Mouse (Mus musculus): ENCODE data around the gene Rimkla. TPM values are rescaled to one million over a fixed set of nuclear protein-coding genes. Genes with fewer than 3 reads are reported as not detected.

Rimkla gene
- total RNA-seq, 2 experiments from 2014 or later: 0.59 to 1.2 TPM

GRCm38 (mm10) chr4:119472545-119472944 lies 19.9 kb downstream of the Rimkla start:
- DNase-seq (ENCODE audit: low spot score in 2 of 2): no peak

DNA sequence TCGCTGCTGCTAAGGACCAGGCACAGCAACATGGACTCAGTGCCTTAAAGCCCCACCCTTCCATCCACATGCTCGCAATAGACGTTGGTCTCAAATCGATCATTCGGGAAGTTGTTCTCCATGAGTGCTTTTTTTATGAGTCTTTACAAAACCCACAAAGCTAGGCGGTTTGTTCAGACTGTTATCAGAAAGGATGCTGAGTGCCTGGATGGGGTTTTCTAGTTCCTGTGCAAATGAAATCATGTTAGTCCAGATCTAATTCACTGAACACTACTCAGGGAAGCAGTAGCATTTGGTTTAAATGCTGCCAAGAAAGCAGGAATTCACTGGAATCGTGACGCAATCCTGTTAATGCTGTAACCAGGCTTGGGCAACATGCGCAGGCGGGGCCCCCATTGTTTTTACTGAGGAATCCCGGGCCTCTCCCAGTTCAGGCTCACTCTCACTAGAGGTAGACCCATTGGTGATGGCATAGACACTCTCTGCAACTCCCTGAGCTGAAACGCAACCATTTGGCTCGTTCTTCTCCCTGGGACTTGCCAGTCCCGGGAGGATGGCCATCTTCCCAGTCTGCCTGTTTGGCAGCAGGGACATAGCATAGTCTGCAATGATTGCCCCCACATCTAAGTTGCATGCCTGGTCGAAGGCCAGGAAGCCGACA lies 24.6 kb downstream of the Rimkla start:
- no peak for DNase-seq (ENCODE audit: low spot score in 2 of 2)

DNA sequence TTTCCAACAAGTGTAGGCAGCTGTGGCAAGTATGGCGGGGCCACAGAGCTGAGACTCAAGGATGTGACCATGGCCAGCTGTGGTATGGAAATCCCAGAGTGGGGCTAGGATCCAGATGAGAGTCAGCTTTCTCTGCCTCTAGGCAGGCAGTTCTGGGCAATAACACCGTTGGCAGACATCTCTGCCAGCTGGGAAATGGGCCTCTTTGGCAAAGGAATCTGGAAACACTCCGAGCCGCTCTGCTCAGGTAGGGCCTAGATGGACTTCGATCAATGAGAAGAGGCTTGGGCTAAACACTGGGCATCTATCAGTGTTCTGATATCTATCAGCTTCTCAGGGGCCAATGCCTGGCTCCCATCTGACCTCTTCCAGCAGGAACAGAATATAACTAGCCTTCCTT lies 26.6 kb downstream of the Rimkla start:
- DNase-seq (ENCODE audit: low spot score in 2 of 2): no peak

GRCm38 (mm10) chr4:119463756-119464419 lies 28.5 kb downstream of the Rimkla start:
- no peak for DNase-seq (ENCODE audit: low spot score in 2 of 2)

DNA sequence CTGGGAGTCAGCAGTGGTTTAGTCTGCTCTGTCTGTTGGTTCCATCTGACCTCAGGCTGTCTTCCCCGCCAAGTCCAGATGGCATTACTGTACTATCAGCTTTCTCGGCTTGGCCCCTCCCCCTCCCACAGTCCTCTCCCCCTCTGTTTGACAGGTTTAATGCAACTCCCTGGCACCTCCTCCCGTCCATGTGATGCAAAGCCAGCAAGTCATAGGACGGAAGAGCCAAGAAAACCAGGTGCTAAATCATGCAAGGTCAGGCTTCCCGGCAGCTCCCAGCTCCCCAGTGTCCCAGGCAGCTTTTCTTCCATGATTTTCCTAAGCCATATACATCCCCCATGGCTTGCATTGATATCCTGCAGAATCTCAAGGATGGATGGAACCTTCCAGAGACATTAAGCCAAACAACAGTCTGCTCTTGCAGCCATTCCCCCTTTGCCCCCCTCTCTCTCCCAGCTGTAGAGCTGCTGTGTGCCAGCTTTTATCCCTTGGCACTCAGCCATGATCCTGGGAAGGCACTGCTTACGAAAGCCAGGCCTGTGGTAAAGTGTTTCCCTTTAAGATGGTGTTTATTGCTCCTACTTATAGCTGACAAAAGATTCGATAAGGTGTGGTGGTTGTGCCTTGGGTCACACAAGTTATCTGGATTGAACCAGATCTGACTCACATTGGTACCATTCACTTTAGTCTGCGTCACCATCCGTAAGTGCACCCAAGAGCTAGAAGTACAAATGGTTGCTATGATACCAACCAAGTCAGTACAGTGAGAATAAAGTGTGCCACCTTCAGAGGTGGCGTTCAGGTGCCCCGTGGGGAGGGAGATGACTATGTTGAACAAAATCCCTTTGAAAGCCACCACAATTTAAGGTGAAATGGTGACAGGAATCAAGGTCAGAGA lies 29.3 kb downstream of the Rimkla start:
- peak; percentile 35 to 70 for DNase-seq (ENCODE audit: low spot score in 2 of 2)

GRCm38 (mm10) chr4:119462457-119462856 lies 30.0 kb downstream of the Rimkla start:
- DNase-seq (ENCODE audit: low spot score in 2 of 2): no peak

GRCm38 (mm10) chr4:119460728-119461141 lies 31.7 kb downstream of the Rimkla start:
- DNase-seq (ENCODE audit: low spot score in 2 of 2): peak in 1 of 2 experiments; percentile 57

- DNase-seq (ENCODE audit: low spot score in 2 of 2): no peak
These were observed 32.1 kb downstream of the Rimkla start for GRCm38 (mm10) chr4:119460296-119460695.

- no peak for DNase-seq (ENCODE audit: low spot score in 2 of 2)
These were observed 38.9 kb downstream of the Rimkla start for GRCm38 (mm10) chr4:119453533-119453932.

- no peak for DNase-seq (ENCODE audit: low spot score in 2 of 2)
These were observed 39.3 kb downstream of the Rimkla start for GRCm38 (mm10) chr4:119453128-119453527.

GRCm38 (mm10) chr4:119450436-119450835 lies 42.0 kb downstream of the Rimkla start:
- DNase-seq (ENCODE audit: low spot score in 2 of 2): no peak

DNA sequence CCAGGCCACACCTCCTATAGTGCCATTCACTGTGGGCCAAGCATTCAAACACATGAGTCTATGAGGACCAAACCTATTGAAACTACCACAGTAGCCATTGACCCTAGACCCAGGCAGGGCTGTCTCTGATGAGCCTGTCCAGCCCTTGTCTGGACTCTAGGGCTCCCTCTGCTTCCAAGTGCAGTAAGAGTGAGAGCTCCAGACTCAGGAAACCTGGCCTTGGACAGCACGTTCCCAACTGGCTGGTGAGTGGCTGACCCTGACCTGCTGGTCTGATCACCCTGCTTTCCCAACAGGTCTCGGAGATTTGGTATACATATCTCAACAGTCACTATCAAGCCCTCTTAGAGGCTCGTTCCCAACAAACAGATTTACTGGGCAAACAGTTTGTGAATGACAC lies 44.6 kb downstream of the Rimkla start:
- no peak for DNase-seq (ENCODE audit: low spot score in 2 of 2)

DNA sequence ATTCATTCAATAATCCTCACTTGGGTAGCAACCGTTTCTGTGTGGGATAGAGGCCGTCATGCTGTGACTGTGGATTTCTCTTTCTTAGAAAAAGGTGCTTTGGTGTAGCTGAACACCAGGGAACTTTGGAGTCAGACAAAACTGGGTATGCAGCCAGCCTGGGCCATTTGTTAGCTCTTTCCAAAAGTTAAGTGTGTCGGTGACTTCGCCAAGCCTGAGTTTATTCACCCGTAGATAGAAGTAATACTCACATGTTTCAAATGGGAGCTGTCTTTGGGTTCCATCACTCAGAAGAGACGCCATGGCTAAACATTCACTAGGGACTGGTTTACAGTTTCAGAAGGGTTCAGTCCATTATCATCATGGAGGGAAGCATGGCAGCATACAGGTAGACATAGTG lies 45.2 kb downstream of the Rimkla start:
- no peak for DNase-seq (ENCODE audit: low spot score in 2 of 2)

DNA sequence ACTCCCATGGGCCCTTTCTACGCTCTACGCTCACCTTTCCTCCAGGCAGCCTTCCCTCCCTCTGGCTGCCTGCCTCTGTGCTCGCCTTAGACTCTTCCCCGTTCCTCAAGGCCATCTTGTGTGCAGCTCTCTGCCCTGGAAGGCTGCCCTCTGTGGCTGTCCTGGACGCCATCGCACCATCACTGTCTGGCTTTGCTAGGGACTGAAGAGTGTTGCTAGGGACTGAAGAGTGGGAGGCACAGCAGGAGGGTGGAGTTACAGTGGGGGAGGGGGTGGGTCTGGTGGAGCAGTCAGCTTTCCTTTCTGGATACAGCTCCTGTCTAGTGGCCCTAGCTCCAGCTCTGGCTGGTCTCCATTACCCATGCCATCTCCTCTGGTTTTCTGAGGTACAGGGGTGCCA lies 49.9 kb downstream of the Rimkla start:
- no peak for DNase-seq (ENCODE audit: low spot score in 2 of 2)

DNA sequence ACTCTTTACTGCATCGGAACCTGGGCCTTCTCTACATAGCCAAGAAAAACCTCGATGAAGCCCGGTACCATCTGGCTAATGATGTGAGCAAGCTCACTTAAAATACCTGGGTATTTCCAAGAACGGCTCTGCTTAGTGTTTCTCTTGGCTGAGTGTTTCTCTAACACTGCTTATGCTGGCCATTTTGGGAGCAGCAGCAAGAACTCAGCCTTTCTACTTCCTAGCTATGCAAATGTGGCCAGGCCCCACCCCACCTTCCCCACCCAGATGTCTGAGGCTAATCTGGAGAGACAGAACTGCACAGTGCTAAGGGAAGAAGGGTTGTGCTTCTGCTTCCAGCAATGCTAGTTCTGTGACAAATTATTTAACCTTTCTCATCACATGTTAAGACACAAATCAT lies 50.6 kb downstream of the Rimkla start:
- DNase-seq (ENCODE audit: low spot score in 2 of 2): no peak

- DNase-seq (ENCODE audit: low spot score in 2 of 2): no peak
These were observed 54.5 kb downstream of the Rimkla start for GRCm38 (mm10) chr4:119437936-119438335.

GRCm38 (mm10) chr4:119430678-119431077 lies 61.8 kb downstream of the Rimkla start:
- peak in 1 of 2 experiments; percentile 18 for DNase-seq (ENCODE audit: low spot score in 2 of 2)

DNA sequence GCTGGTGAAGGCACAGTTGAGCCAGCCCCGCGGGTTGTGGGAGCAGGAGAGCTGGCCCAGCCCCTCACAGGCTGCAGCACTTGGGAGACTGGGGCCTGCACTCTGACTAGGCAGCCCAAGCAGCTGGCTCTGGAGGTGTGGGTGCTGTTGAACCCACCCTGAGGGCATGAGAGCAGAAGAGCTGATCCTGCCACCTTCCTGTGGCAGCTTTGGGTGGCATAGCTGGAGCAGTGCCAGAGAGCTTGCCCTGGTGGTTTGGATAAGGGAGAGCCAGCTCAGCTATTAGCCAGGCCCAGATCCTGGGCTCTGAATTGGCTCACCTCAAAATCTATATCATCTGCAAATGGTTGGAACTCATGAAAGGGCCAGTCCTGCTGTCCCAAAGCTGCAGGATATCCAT lies 64.7 kb downstream of the Rimkla start:
- no peak for DNase-seq (ENCODE audit: low spot score in 2 of 2)

- no peak for DNase-seq (ENCODE audit: low spot score in 2 of 2)
These were observed 66.8 kb downstream of the Rimkla start for GRCm38 (mm10) chr4:119425601-119426000.

- DNase-seq (ENCODE audit: low spot score in 2 of 2): no peak
These were observed 67.4 kb downstream of the Rimkla start for GRCm38 (mm10) chr4:119425077-119425476.

DNA sequence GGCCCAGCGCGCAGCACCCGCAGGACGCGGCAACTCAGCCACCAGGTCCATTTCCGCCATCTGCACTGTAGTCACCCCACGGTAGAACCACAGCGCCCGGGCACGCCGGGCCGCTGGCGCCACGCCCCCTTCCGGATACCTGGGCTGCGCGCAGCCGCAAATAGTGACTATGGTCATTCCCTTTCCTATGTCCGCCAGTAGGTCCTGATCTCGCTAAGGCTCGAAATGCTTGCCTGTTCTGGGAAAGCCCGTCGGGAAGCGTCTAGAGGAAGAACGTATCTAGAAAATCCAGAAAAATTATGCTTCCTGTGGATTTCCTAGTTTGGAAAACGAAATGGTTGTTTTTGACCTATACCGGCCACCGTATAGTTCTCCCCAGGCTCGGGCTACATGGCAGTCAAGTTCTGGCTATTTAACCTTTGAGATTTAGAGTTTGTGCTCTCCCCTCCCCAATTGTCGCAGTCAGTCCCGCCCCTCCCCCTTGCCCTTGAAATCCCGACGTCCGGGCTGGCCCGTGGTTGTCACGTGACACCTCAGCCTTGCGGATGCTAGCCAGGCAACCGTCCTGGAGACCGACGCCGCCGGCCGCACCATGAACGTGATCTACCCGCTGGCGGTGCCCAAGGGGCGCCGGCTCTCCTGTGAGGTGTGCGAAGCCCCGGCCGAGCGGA lies 70.0 kb downstream of the Rimkla start, which contains the start of the genes Ppcs and Zmynd12:
Ppcs (minus strand) TSS at position 127 of the 671 bp plus-strand sequence.
Zmynd12 (plus strand) TSS at position 521 of the 671 bp plus-strand sequence.
- DNase-seq (ENCODE audit: low spot score in 2 of 2): peak; percentile 71 to 87
